Mouse (Mus musculus) hindbrain, embryonic 10.5 days (tissue): ENCODE measurements around the gene Rnd2. TPM values are rescaled to one million over a fixed set of nuclear protein-coding genes. Genes with fewer than 3 reads are reported as not detected.
"Not testable (repeated sequence)": the region's sequence is repeated elsewhere in the genome, so short reads cannot be mapped to it uniquely, and the experiment has no call there.

Source experiments
- DNase-seq: peaks from one replicate; pipeline ENCODE4 v3.0.0-alpha.2; 2017; ENCODE audit warnings: low spot score
- H3K27ac ChIP-seq: fragments of 300-500 bp; sonication (generic); 2 replicates; pipeline ENCODE4 v1.5.1; 2016; ENCODE audit warnings: mild to moderate bottlenecking, moderate library complexity
- H3K27me3 ChIP-seq: fragments of 300-500 bp; sonication (generic); 2 replicates; pipeline ENCODE4 v1.6.1; 2016; ENCODE audit warnings: mild to moderate bottlenecking; ENCODE audit not compliant: poor library complexity, insufficient read depth, severe bottlenecking
- H3K36me3 ChIP-seq: fragments of 300-500 bp; sonication (generic); 2 replicates; pipeline ENCODE4 v1.6.1; 2016; ENCODE audit warnings: mild to moderate bottlenecking, moderate library complexity
- H3K4me1 ChIP-seq: fragments of 300-500 bp; sonication (generic); replicated peaks from 2 replicates; pipeline ENCODE4 v1.6.1; 2016; ENCODE audit warnings: mild to moderate bottlenecking
- H3K4me3 ChIP-seq: fragments of 300-500 bp; sonication (generic); 2 replicates; pipeline ENCODE4 v1.5.1; 2016; ENCODE audit warnings: mild to moderate bottlenecking, moderate library complexity
- H3K9me3 ChIP-seq: fragments of 300-500 bp; sonication (generic); 2 replicates; pipeline ENCODE4 v1.6.1; 2016; ENCODE audit warnings: mild to moderate bottlenecking, moderate library complexity
- WGBS: fragments of 180-500 bp; shearing (Covaris S2); methylation state at CpG from one replicate; pipeline ENCODE4 v1.1.7; 2016; 5-methylcytosine and 5-hydroxymethylcytosine counted together
- polyA plus RNA-seq: library from polyadenylated mRNA; unstranded; fragments of >200 nt; fragmentation: Nextera tagmentation; extraction: Ambion mirVana; gene quantifications from 2 replicates; pipeline ENCODE4 v1.2.1, GENCODE M21; 2016

Rnd2 gene
- polyA plus RNA-seq, 1 experiment from 2014 or later: 208 TPM

DNA sequence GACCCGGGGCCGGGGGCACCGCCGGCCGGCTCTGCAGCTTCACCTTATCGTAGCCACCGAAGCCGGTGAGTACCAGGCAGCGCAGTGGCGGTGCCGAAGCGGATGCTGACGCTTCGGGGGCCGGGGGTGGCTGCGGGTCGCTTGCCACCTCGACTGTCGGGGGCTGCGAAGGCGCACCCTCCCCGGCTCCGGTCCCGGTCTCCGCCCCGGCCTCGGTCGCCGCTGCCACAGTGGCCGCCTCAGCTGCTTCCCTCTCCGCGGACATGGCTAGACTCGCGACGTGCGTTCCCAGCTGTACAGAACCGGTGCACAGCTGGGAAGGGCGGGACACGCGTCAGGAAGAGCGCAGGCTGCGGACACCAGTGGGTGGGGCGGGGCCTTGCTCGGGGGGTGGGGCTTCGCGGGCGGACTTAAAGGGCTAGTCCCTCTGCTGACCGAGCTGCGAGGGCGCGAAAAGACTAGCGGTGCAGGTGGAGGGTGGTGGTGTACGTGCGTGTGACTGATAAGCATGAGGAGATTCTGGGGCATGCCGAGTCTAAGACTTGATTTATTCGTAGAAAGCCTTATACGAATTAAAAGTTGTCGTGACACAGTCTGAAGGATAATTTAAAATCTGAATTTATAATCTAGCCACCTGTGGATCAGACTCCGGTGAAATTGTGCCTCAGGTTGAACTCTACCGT, 1.2 kb downstream of the Rnd2 start, which contains the start of gene Vat1:
TSS of gene Vat1 (minus strand) at position 362 of the 683 bp plus-strand sequence.
- H3K36me3 ChIP-seq: peaks cover 29% of the 10 kb centered on the region
- H3K9me3 ChIP-seq: no peaks in the 10 kb centered on the region
- H3K4me3 ChIP-seq: peak within 1 kb of the TSS; percentile 75
- peaks cover 91% of the 10 kb centered on the region for H3K4me1 ChIP-seq
- peak; percentile 77 for DNase-seq
- H3K27ac ChIP-seq: peak within 1 kb of the TSS; percentile 96
- H3K27me3 ChIP-seq: peaks cover 13% of the 10 kb centered on the region
- 2% methylated on average over 60 of the region's 60 CpGs for WGBS

DNA sequence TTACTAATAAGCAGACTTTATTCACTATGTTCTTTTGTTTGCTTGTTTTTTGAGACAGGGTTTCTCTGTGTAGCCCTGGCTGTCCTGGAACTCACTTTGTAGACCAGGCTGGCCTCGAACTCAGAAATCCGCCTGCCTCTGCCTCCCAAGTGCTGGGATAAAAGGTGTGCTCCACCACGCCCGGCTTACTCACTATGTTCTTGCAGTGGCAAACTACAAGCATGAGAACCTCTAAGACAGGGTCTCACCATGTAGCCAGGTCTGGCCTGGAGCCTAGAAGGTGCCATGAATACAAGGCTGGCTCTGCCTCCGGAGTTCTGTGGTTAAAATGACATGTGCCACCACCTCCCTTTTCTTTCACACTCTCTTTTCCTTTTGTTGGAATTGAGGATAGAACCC, 1.8 kb downstream of the Rnd2 start:
- 56% methylated on average over 5 of the region's 5 CpGs for WGBS
- DNase-seq, H3K27ac ChIP-seq, H3K9me3 ChIP-seq: not testable (repeated sequence)
- Histone ChIP-seq H3K36me3 (peaks cover 29% of the 10 kb centered on the region), H3K27me3 (peaks cover 13% of the 10 kb centered on the region), H3K4me1 (peaks cover 96% of the 10 kb centered on the region), H3K4me3 (peak overlapping the region; percentile 75)

DNA sequence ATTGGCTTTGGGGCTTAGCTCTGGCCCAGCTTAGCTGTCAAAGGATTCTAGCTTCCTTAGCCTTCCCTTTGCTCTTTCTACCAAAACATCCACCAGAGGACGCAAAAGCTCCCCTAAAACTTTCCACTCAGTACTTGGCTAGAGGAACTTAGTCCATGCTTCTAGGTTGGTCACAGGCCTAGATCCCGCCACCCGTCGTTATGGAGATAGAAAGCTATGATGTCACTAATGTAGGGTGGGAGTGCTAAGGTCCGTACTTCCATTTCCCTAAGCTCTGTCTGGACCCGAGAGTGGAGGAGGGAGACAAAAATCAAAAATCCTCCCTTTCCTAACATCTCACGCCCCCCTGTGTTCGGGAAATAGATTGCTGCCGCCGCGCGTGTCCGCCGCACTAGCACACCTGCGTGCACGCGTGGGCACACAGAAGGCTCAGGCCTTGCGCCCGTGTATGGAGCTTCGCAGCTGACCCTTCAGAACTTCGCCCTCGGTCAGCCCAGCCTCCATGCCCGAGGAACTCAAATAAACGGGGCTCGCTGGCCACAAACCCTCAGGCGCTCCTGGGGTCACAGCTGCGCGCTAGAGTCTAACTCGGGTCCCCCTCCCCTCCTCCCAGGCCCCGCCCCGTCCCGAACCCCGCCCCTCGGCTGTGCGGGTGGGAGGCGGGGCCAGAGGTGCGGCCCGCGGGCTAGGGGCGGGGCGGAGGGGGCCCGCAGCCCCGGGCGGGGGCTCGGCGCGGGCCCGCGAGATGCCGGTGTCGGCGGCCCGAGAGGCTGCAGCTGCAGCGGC, 2.9 kb downstream of the Rnd2 start:
- DNase-seq: peak; percentile 86
- Histone ChIP-seq H3K4me1 (peaks cover 98% of the 10 kb centered on the region), H3K4me3 (peak overlapping the region; percentile 75), H3K36me3 (peaks cover 29% of the 10 kb centered on the region), H3K27ac (peak overlapping the region; percentile 96), H3K27me3 (peaks cover 13% of the 10 kb centered on the region), H3K9me3 (no peaks in the 10 kb centered on the region)
- under 1% methylated on average over 54 of the region's 54 CpGs for WGBS

DNA sequence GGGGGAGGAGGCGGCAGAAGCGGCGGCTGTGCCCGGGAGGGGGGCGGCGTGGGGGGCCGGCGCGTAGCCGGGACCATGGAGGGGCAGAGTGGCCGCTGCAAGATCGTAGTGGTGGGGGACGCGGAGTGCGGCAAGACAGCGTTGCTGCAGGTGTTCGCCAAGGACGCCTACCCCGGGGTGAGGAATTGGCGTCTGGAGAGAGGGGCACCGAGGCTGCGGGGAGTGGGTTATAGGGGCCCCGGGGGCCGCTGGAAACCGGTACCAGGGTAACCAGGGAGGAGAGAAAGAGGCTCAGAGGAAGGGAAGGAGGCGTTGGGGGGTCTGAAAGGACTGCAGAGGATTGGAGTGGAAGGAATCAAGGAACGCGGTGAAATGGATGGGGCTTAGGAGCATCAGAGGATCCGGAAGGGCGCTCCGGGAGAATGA, 3.5 kb downstream of the Rnd2 start:
- peak overlapping the region; percentile 75 for H3K4me3 ChIP-seq
- H3K27me3 ChIP-seq: peaks cover 13% of the 10 kb centered on the region
- no peak for DNase-seq
- 1% methylated on average over 30 of the region's 31 CpGs for WGBS
- H3K36me3 ChIP-seq: peaks cover 30% of the 10 kb centered on the region
- peaks cover 96% of the 10 kb centered on the region for H3K4me1 ChIP-seq
- peak overlapping the region; percentile 96 for H3K27ac ChIP-seq
- H3K9me3 ChIP-seq: no peaks in the 10 kb centered on the region

DNA sequence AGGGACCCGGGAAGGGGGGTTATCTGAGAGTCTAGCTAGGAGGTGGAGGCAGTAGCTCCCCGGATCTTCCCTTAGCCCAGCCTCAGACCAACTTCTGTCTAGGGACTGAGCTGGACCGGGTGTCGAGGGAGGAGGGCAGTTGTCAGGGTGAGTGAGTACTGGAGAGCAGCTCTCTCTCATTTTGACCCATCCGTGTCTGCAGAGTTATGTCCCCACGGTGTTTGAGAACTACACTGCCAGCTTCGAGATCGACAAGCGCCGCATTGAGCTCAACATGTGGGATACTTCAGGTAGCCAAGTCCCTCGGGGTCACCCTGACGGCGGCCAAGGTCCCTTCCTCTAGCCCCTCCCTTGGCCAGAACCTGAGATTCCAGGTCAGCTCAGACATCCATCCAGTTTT, 3.9 kb downstream of the Rnd2 start:
- WGBS: 4% methylated on average over 13 of the region's 13 CpGs
- Histone ChIP-seq H3K36me3 (peaks cover 30% of the 10 kb centered on the region), H3K4me1 (peaks cover 92% of the 10 kb centered on the region), H3K4me3 (peak overlapping the region; percentile 75), H3K27ac (peak overlapping the region; percentile 96), H3K9me3 (no peaks in the 10 kb centered on the region), H3K27me3 (peaks cover 13% of the 10 kb centered on the region)
- no peak for DNase-seq

DNA sequence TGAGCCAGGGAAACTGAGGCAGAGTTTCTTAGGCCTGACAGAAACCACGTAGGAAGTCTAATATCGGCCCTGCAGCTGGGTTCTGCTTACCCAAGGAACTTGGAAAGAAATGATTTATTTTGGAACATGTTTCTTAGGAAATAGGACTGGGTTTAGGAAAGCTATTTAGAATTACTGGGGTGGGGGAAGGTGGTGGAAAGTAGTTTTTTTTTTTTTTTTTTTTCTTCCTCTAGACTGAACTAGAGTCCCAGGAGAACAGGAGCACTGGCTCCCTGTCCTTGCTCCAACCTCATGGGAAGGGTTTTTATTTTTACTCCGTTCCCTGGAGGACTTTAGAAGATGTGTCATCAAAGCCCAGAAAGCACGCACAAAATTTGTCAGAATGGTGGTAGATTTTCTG, 4.4 kb downstream of the Rnd2 start:
- H3K27me3 ChIP-seq: peaks cover 13% of the 10 kb centered on the region
- WGBS: 77% methylated on average over 4 of the region's 4 CpGs
- H3K27ac ChIP-seq: peak overlapping the region; percentile 96
- H3K4me1 ChIP-seq: peaks cover 89% of the 10 kb centered on the region
- DNase-seq: no peak
- H3K36me3 ChIP-seq: peaks cover 30% of the 10 kb centered on the region
- peak overlapping the region; percentile 75 for H3K4me3 ChIP-seq
- H3K9me3 ChIP-seq: no peaks in the 10 kb centered on the region

DNA sequence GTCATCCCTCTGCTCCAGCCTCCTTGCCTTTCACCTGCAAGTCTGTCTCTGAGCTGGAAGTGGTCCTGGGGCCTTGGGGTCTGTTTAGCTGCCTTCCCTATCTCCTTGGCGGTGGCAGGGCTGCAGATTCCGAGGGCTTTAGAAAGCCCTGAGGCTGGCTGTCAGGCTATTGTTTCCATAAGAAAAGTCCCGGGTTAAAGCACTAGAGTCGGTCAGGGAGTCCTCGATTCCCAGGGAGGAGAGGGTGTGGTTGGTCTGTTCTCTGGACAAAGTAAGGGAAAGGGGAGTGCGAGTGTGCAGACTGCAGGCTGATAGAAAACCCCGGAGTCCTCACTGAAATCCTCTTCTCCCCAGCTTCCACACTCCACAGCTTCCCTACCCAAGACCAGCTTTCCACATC, 5.4 kb downstream of the Rnd2 start:
- H3K9me3 ChIP-seq: no peaks in the 10 kb centered on the region
- H3K27ac ChIP-seq: peak overlapping the region; percentile 84
- peaks cover 30% of the 10 kb centered on the region for H3K36me3 ChIP-seq
- WGBS: 21% methylated on average over 7 of the region's 7 CpGs
- peak overlapping the region; percentile 43 for H3K4me3 ChIP-seq
- DNase-seq: no peak
- H3K4me1 ChIP-seq: peaks cover 86% of the 10 kb centered on the region
- peaks cover 13% of the 10 kb centered on the region for H3K27me3 ChIP-seq

DNA sequence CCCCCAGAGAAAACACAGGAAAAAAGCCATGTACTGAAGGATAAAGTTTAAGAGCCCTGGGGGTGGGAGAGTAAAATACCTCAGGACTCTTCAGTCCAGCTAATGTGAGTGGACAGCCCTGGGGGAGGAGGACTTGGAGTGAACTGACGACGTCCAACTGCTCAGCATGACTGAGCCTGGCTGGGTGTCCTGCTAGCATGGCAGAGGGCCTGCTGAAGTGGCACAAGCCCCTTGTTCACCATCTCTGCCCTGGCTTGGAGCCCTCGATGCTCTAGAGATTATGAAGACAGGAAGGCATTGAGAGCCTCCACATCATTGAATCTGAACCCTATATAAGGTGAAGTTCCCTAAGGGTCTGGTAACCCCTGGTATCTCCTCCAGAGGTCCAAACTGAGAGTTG, 7.1 kb downstream of the Rnd2 start:
- Histone ChIP-seq H3K27ac (peak overlapping the region; percentile 73), H3K4me1 (peaks cover 70% of the 10 kb centered on the region)
- WGBS: 70% methylated on average over 3 of the region's 3 CpGs

DNA sequence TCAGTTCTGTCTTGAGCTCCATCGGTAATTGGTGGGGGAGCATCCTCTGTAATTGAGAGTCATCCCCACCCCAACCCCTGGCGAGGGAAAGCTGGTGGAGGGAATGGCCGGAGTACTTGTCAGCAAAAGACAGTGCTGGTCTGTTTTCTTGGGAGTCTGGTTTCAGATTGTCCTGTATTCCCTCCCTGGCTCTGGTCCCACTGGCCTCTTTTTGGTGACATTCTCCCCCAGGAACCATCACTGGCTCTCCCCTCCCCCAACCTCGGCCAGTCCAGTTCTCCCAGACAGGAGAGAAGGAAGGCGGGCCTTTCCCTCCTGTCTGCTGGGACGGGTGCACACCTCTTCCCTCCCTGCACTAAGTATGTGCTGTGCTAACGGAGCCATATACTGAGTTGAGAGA, 7.5 kb downstream of the Rnd2 start:
- Histone ChIP-seq H3K9me3 (no peaks in the 10 kb centered on the region), H3K36me3 (peaks cover 30% of the 10 kb centered on the region), H3K4me3 (peak overlapping the region; percentile 43; the same call in 1 of the 2 replicates), H3K27me3 (peaks cover 5% of the 10 kb centered on the region; the same call in 1 of the 2 replicates), H3K4me1 (peaks cover 70% of the 10 kb centered on the region), H3K27ac (peak overlapping the region; percentile 73)
- 51% methylated on average over 7 of the region's 7 CpGs for WGBS
- DNase-seq: no peak

More for the DNA sequence above, 7.1 kb downstream of the Rnd2 start:
- no peaks in the 10 kb centered on the region for H3K9me3 ChIP-seq
- DNase-seq: no peak
- H3K36me3 ChIP-seq: peaks cover 30% of the 10 kb centered on the region
- peak overlapping the region; percentile 43; the same call in 1 of the 2 replicates for H3K4me3 ChIP-seq
- peaks cover 8% of the 10 kb centered on the region; the same call in 1 of the 2 replicates for H3K27me3 ChIP-seq

DNA sequence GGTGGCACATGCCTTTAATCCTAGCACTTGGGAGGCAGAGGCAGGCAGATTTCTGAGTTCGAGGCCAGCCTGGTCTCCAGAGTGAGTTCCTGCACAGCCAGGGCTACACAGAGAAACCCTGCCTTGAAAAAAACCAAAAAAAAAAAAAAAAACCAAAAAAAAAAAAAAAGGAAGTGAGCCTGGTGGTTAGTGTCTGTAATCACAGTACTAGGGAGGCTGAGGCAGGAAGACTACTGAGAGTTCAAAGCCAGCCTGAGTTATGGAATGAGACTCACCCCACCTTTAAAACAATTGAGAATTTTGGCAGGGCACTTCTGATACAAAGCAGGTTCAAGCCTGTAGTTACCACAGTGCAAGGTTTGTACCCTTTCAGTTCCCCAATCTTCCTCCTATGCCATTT, 8.9 kb downstream of the Rnd2 start:
- DNase-seq, H3K27me3 ChIP-seq, H3K9me3 ChIP-seq, H3K4me3 ChIP-seq: not testable (repeated sequence)
- WGBS: 89% methylated on average over 1 of the region's 1 CpGs
- peaks cover 30% of the 10 kb centered on the region for H3K36me3 ChIP-seq
- H3K4me1 ChIP-seq: peaks cover 68% of the 10 kb centered on the region
- H3K27ac ChIP-seq: peak overlapping the region; percentile 69; the same call in 1 of the 2 replicates

DNA sequence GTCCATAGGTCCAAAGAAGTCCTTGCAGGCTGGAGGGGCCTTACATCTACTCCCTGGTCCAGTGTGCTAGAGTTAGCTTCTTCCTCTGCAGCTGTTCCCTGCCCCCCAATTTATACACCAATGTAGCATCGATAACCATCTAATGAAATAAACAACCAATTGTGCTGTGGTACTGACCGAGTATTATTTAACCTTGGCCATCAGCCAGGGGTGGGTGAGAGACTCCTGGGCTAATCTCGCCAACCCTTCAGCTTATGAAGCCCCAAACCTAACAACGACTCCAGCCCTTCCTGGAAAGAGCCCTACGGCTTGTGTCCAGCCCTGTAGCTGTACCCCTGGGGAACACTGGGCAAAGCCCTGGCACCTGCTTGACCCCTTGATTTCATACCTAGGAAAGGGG, 9.5 kb downstream of the Rnd2 start:
- WGBS: 84% methylated on average over 5 of the region's 5 CpGs
- no peak overlapping the region for H3K4me3 ChIP-seq
- peaks cover 30% of the 10 kb centered on the region for H3K36me3 ChIP-seq
- no peaks in the 10 kb centered on the region for H3K9me3 ChIP-seq
- H3K4me1 ChIP-seq: peaks cover 68% of the 10 kb centered on the region
- H3K27ac ChIP-seq: peak overlapping the region; percentile 69
- DNase-seq: no peak
- peaks cover 5% of the 10 kb centered on the region; the same call in 1 of the 2 replicates for H3K27me3 ChIP-seq

DNA sequence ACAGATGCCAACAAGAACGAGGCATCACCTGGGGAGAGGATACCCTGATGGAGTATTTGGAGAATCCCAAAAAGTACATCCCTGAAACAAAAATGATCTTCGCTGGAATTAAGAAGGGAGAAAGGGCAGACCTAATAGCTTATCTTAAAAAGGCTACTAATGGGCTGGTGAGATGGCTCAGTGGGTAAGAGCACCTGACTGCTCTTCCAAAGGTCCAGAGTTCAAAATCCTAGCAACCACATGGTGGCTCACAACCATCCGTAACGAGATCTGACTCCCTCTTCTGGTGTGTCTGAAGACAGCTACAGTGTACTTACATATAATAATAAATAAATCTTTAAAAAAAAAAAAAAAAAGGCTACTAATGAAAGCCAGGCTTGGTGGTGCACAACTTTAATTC, 11.6 kb downstream of the Rnd2 start:
- H3K4me1 ChIP-seq: peaks cover 70% of the 10 kb centered on the region
- WGBS: 87% methylated on average over 4 of the region's 4 CpGs
- H3K36me3 ChIP-seq: peaks cover 14% of the 10 kb centered on the region
- not testable (repeated sequence) for H3K4me3 ChIP-seq, H3K27ac ChIP-seq, H3K27me3 ChIP-seq, DNase-seq, H3K9me3 ChIP-seq

DNA sequence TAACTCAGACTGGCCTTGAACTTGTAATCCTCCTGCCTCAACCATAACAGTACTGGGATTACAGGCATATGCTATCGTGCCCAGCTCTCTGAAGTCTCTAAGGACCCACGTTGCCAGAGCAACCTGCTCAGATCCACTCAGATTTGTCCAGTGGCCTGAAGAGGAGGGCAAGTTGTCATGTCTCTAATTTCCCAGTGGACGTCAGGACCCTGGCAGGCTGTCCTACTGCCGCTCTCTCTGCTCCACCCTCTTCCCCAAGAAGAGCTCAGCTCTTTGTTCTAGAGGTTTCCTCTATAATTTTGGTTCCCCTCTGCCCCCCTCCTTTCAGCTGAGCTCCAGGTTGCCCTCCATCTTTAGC, 12.4 kb downstream of the Rnd2 start:
- H3K4me3 ChIP-seq: peak overlapping the region; percentile 49
- peak overlapping the region; percentile 96 for H3K27ac ChIP-seq
- H3K4me1 ChIP-seq: peaks cover 64% of the 10 kb centered on the region
- peaks cover 6% of the 10 kb centered on the region; the same call in 1 of the 2 replicates for H3K36me3 ChIP-seq
- WGBS: 22% methylated on average over 4 of the region's 4 CpGs
- H3K27me3 ChIP-seq: no peaks in the 10 kb centered on the region
- DNase-seq: peak; percentile 74
- H3K9me3 ChIP-seq: no peaks in the 10 kb centered on the region
